Mouse (Mus musculus) heart, postnatal 0 days (tissue): ENCODE results near the gene Mbd3. TPM values are rescaled to one million over a fixed set of nuclear protein-coding genes. Genes with fewer than 3 reads are reported as not detected.

Experiments used
- ATAC-seq: fragments of 200-750 bp; cut with Nextera tagmentation; 2 replicates; pipeline ENCODE4 v1.8.0; 2017; ENCODE audit warnings: low read depth, moderate number of reproducible peaks, moderate library complexity; ENCODE audit not compliant: insufficient read depth
- DNase-seq: peaks from one replicate; pipeline ENCODE4 v3.0.0-alpha.2; 2016; ENCODE audit warnings: low spot score
- H3K27ac ChIP-seq: fragments of 300-500 bp; sonication (generic); 2 replicates; pipeline ENCODE4 v1.5.1; 2014; ENCODE audit warnings: low read depth, mild to moderate bottlenecking
- H3K27me3 ChIP-seq: fragments of 300-500 bp; sonication (generic); 2 replicates; pipeline ENCODE4 v1.6.1; 2014; ENCODE audit warnings: low read length, mixed read lengths; ENCODE audit not compliant: control insufficient read depth, insufficient read depth
- H3K36me3 ChIP-seq: fragments of 300-500 bp; sonication (generic); replicated peaks from 2 replicates; pipeline ENCODE4 v1.6.1; 2014; ENCODE audit warnings: low read length, mixed read lengths; ENCODE audit not compliant: control insufficient read depth, insufficient read depth
- H3K4me1 ChIP-seq: fragments of 300-500 bp; sonication (generic); 2 replicates; pipeline ENCODE4 v1.6.1; 2014; ENCODE audit warnings: antibody characterized with exemption; ENCODE audit not compliant: control insufficient read depth, insufficient read depth
- H3K4me2 ChIP-seq: fragments of 300-500 bp; sonication (generic); 2 replicates; pipeline ENCODE4 v1.6.1; 2014; ENCODE audit warnings: low read depth, mild to moderate bottlenecking, low read length, moderate library complexity
- H3K4me3 ChIP-seq: fragments of 300-500 bp; sonication (generic); 2 replicates; pipeline ENCODE4 v1.5.1; 2014; ENCODE audit warnings: low read depth, low read length
- H3K9ac ChIP-seq: fragments of 300-500 bp; sonication (generic); replicated peaks from 2 replicates; pipeline ENCODE4 v1.6.1; 2014; ENCODE audit warnings: low read depth, low read length, mixed read lengths
- H3K9me3 ChIP-seq: fragments of 300-500 bp; sonication (generic); replicated peaks from 2 replicates; pipeline ENCODE4 v1.6.1; 2016; ENCODE audit warnings: low read length; ENCODE audit not compliant: control insufficient read depth
- CTCF ChIP-seq: IDR thresholded peaks from 2 replicates; pipeline ENCODE4 v1.5.1; 2016; ENCODE audit warnings: antibody characterized with exemption, control low read depth, low read depth
- EP300 ChIP-seq: IDR thresholded peaks from 2 replicates; pipeline ENCODE4 v1.6.1; 2016; ENCODE audit warnings: antibody characterized with exemption, low read depth
- WGBS: fragments of 180-500 bp; shearing (Covaris S2); extraction: QIAGEN DNeasy Blood & Tissue Kit; methylation state at CpG from one replicate; pipeline ENCODE4 v1.1.7; 2014; 5-methylcytosine and 5-hydroxymethylcytosine counted together
- polyA plus RNA-seq: library from polyadenylated mRNA; unstranded; fragments of >200 nt; fragmentation: Nextera tagmentation; extraction: Ambion mirVana; gene quantifications from 2 replicates; pipeline ENCODE4 v1.2.1, GENCODE M21; 2015
- total RNA-seq: library from RNA; depleted of rRNA; stranded (reverse); fragments of >200 nt; gene quantifications from 2 replicates; pipeline ENCODE4 v1.2.3, GENCODE M21; 2014; ENCODE audit warnings: low replicate concordance

The Mbd3 gene
- total and polyA plus RNA-seq, 2 experiments from 2014 or later, result 35.3 to 75.6 TPM

DNA sequence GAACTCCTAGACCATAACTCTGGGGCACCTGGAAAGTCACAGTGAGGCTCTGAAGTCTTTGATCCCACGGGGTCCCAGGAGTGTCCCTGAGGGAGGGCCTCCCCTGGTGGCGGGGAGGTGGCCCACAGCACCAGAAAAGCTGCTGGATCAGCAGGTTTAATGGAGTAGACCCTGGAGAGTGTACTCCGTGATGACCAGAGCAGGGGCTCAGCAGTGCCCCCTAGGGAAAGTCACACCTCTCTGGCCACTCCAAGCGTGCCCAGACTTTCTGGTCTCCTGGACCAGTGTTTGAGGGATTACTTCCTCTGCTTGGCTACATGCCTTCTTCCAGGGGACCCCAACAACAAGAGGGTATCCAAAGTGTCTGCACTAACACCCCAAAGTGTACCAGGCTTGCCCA is 15.9 kb downstream of the Mbd3 start:
- no peak for TF ChIP-seq EP300
- 0 out of 2 replicates have a peak, but pooled peaks have one; percentile 7 for TF ChIP-seq CTCF
- H3K27ac ChIP-seq, result no peak overlapping the region
- H3K27me3 ChIP-seq, result no peaks in the 10 kb centered on the region
- H3K4me1 ChIP-seq, result peaks cover 22% of the 10 kb centered on the region
- no peak overlapping the region for H3K4me3 ChIP-seq
- 65% methylated on average over 4 of the region's 4 CpGs for WGBS
- no peak overlapping the region for H3K4me2 ChIP-seq
- no peak overlapping the region for H3K9ac ChIP-seq
- H3K36me3 ChIP-seq, result peaks cover 32% of the 10 kb centered on the region
- no peak for DNase-seq
- no peaks in the 10 kb centered on the region for H3K9me3 ChIP-seq
- ATAC-seq, result no peak

DNA sequence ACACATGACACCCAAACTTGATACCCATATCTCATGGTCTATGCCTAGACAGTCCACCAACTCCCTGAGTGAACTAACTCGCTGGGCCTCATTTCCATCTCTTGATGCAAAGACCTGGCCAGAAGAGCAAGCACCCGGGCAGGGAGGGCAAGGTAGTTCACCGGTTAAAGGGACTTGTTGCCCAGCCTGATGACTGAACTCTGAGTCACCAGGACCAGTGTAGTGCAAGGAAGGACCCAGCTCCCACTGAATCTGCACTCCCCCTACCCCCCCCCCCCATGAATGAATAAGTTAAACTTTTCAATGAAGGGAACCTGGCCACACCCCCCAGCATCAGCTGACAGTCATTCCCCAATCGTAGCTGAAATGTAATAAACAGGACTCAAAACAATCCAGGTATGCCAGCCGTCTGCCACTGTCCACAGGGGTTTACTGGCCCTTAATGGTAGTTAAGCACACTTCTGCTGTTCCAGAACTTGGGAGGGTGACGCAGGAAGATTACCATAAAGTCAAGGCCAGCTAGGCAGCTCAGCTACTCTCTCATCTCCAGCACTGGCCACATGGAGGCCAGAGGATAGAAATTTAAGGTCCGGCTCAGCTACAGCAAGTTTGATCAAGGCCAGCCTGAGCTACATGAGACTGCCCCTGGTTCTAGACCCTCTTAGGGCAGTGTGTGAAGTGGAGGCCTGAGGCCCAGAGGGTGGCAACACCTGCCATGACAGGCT is 16.5 kb downstream of the Mbd3 start:
- WGBS, result 85% methylated on average over 7 of the region's 7 CpGs
- Histone ChIP-seq H3K4me1 (peaks cover 15% of the 10 kb centered on the region), H3K27me3 (no peaks in the 10 kb centered on the region), H3K36me3 (peaks cover 32% of the 10 kb centered on the region), H3K4me3 (no peak overlapping the region), H3K4me2 (no peak overlapping the region), H3K27ac (no peak overlapping the region), H3K9me3 (no peaks in the 10 kb centered on the region), H3K9ac (no peak overlapping the region)
- TF ChIP-seq CTCF, result no peak
- TF ChIP-seq EP300, result no peak
- DNase-seq, result no peak
- ATAC-seq, result no peak

DNA sequence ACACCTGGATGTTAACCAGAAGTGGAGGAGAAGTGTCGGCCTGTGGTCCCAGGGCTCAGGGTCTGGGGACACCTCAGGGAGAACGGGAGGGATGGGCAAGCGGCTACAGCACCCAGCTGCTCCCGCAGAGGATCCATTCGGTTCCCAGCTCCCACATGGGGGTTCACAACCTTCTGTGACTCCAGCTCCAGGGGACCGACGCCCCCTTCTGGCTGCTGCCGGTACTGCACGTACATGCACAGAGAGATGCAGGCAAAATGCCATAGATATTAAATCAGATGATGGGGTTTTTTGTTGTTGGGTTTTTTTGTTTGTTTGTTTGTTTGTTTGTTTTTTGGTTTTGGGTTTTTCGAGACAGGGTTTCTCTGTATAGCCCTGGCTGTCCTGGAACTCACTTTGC is 21.6 kb downstream of the Mbd3 start:
- 40% methylated on average over 10 of the region's 10 CpGs for WGBS
- Histone ChIP-seq H3K4me2 (no peak overlapping the region), H3K9me3 (no peaks in the 10 kb centered on the region), H3K9ac (no peak overlapping the region), H3K27ac (no peak overlapping the region), H3K27me3 (0 out of 2 replicates have a peak, but pooled peaks cover 5% of the 10 kb centered on the region), H3K4me3 (no peak overlapping the region), H3K4me1 (no peaks in the 10 kb centered on the region), H3K36me3 (peaks cover 29% of the 10 kb centered on the region)
- ATAC-seq (no peak), DNase-seq (no peak)
- TF ChIP-seq CTCF (peak; percentile 43), EP300 (no peak)

DNA sequence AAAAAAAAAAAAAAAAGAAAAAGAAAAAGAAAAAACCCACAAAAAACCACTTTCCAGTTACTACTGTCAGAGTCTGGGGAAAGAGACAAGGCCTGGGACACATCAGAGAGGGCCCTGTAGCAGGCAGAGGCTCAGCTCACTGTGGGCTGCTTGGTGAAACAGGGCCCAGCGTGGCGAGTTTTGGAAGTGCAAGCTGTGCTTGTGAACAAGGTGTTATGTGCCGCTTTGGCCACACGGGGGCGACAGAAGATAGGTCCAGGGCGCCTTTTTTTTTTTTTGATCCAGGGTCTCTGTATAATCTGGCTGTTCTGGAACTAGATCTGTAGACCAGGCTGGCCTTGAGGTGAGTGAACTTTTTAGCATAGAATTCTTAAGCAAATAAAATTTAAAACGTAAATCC is 23.2 kb downstream of the Mbd3 start:
- Histone ChIP-seq H3K36me3 (peaks cover 13% of the 10 kb centered on the region), H3K4me3 (no peak overlapping the region), H3K27me3 (0 out of 2 replicates have a peak, but pooled peaks cover 5% of the 10 kb centered on the region), H3K9me3 (no peaks in the 10 kb centered on the region), H3K4me2 (no peak overlapping the region), H3K4me1 (no peaks in the 10 kb centered on the region), H3K27ac (no peak overlapping the region), H3K9ac (no peak overlapping the region)
- 3% methylated on average over 7 of the region's 7 CpGs for WGBS
- no peak for TF ChIP-seq EP300
- peak; percentile 91 for TF ChIP-seq CTCF
- DNase-seq (peak; percentile 83), ATAC-seq (peak; percentile 64; the same call in 1 of the 2 replicates)

DNA sequence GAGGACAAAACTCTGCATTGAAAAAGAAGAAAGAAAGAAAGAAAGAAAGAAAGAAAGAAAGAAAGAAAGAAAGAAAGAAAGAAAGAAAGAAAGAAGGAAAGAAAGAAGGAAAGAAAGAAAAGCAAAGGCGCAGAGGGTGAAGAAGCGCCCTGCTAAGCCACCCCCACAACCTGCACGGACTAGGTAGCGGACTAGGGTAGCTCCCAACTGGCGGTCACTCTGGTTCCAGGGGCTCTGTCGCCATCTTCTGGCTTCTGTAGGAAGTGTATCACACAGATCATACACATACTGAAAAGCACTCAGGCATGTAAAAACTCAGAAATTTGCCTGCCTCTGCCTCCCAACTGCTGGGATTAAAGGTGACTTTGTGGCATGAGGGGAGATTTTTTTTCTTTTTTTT is 25.3 kb downstream of the Mbd3 start:
- 20% methylated on average over 6 of the region's 6 CpGs for WGBS
- no peak overlapping the region for H3K9ac ChIP-seq
- H3K4me1 ChIP-seq, result no peaks in the 10 kb centered on the region
- ATAC-seq (no peak; the same call in 1 of the 2 replicates), DNase-seq (no peak)
- no peak overlapping the region for H3K4me3 ChIP-seq
- no peak overlapping the region for H3K27ac ChIP-seq
- peak; percentile 62 for TF ChIP-seq CTCF
- no peak for TF ChIP-seq EP300
- 0 out of 2 replicates have a peak, but pooled peaks cover 5% of the 10 kb centered on the region for H3K27me3 ChIP-seq
- H3K9me3 ChIP-seq, result no peaks in the 10 kb centered on the region
- no peaks in the 10 kb centered on the region for H3K36me3 ChIP-seq
- H3K4me2 ChIP-seq, result no peak overlapping the region
